Mouse (Mus musculus): Measurements from ENCODE around the gene Prss53. TPM values are rescaled to one million over a fixed set of nuclear protein-coding genes. Genes with fewer than 3 reads are reported as not detected.

The Prss53 gene
- polyA plus RNA-seq, 1 experiment from 2014 or later: 1.8 TPM

GRCm38 (mm10) chr7:127870136-127870821 is 20.5 kb downstream of the Prss53 start:
- Histone ChIP-seq H3K9ac (ENCODE audit: low read length) (no peak overlapping the region), H3K36me3 (ENCODE audit: control insufficient read depth, insufficient read depth, low read length) (peaks cover 9% of the 10 kb centered on the region; the same call in 1 of the 2 replicates), H3K4me3 (replicated peaks; ENCODE audit: low read length) (no peak overlapping the region), H3K4me1 (ENCODE audit: control insufficient read depth, insufficient read depth, low read length) (peaks cover 13% of the 10 kb centered on the region), H3K4me2 (ENCODE audit: low read depth, low read length) (no peak overlapping the region), H3K9me3 (replicated peaks; ENCODE audit: control insufficient read depth, low read length) (no peaks in the 10 kb centered on the region), H3K27me3 (ENCODE audit: control insufficient read depth, insufficient read depth, low read length) (no peaks in the 10 kb centered on the region), H3K27ac (ENCODE audit: low read length) (no peak overlapping the region)
- no peak for ATAC-seq (ENCODE audit: insufficient read depth, low FRiP score)
- 75% methylated on average over 5 of the region's 5 CpGs for WGBS

- WGBS: 38% methylated on average over 3 of the region's 3 CpGs
- Histone ChIP-seq H3K4me2 (ENCODE audit: low read depth, low read length) (no peak overlapping the region), H3K4me1 (ENCODE audit: control insufficient read depth, insufficient read depth, low read length) (peaks cover 9% of the 10 kb centered on the region), H3K27me3 (ENCODE audit: control insufficient read depth, insufficient read depth, low read length) (no peaks in the 10 kb centered on the region), H3K9ac (ENCODE audit: low read length) (no peak overlapping the region), H3K27ac (ENCODE audit: low read length) (peak overlapping the region; percentile 34; the same call in 1 of the 2 replicates), H3K36me3 (ENCODE audit: control insufficient read depth, insufficient read depth, low read length) (peaks cover 9% of the 10 kb centered on the region; the same call in 1 of the 2 replicates), H3K4me3 (replicated peaks; ENCODE audit: low read length) (no peak overlapping the region), H3K9me3 (replicated peaks; ENCODE audit: control insufficient read depth, low read length) (no peaks in the 10 kb centered on the region)
- peak; percentile 49; the same call in 1 of the 2 replicates for ATAC-seq (ENCODE audit: insufficient read depth, low FRiP score)
These were observed 21.5 kb downstream of the Prss53 start for GRCm38 (mm10) chr7:127869149-127869810.

GRCm38 (mm10) chr7:127867641-127868040 is 23.1 kb downstream of the Prss53 start:
- H3K9me3 ChIP-seq (replicated peaks; ENCODE audit: control insufficient read depth, low read length): no peaks in the 10 kb centered on the region
- peaks cover 5% of the 10 kb centered on the region; the same call in 1 of the 2 replicates for H3K4me1 ChIP-seq (ENCODE audit: control insufficient read depth, insufficient read depth, low read length)
- H3K27me3 ChIP-seq (ENCODE audit: control insufficient read depth, insufficient read depth, low read length): no peaks in the 10 kb centered on the region
- H3K9ac ChIP-seq (ENCODE audit: low read length): no peak overlapping the region
- no peak overlapping the region for H3K4me2 ChIP-seq (ENCODE audit: low read depth, low read length)
- peaks cover 9% of the 10 kb centered on the region; the same call in 1 of the 2 replicates for H3K36me3 ChIP-seq (ENCODE audit: control insufficient read depth, insufficient read depth, low read length)
- WGBS: 93% methylated on average over 18 of the region's 18 CpGs
- no peak overlapping the region for H3K4me3 ChIP-seq (replicated peaks; ENCODE audit: low read length)
- no peak for ATAC-seq (ENCODE audit: insufficient read depth, low FRiP score)
- H3K27ac ChIP-seq (ENCODE audit: low read length): no peak overlapping the region

- Histone ChIP-seq H3K9me3 (replicated peaks; ENCODE audit: control insufficient read depth, low read length) (no peaks in the 10 kb centered on the region), H3K36me3 (ENCODE audit: control insufficient read depth, insufficient read depth, low read length) (peaks cover 9% of the 10 kb centered on the region; the same call in 1 of the 2 replicates), H3K9ac (ENCODE audit: low read length) (no peak overlapping the region), H3K4me2 (ENCODE audit: low read depth, low read length) (no peak overlapping the region), H3K27me3 (ENCODE audit: control insufficient read depth, insufficient read depth, low read length) (no peaks in the 10 kb centered on the region), H3K27ac (ENCODE audit: low read length) (no peak overlapping the region), H3K4me3 (replicated peaks; ENCODE audit: low read length) (no peak overlapping the region), H3K4me1 (ENCODE audit: control insufficient read depth, insufficient read depth, low read length) (peaks cover 5% of the 10 kb centered on the region; the same call in 1 of the 2 replicates)
- WGBS: 92% methylated on average over 12 of the region's 12 CpGs
- ATAC-seq (ENCODE audit: insufficient read depth, low FRiP score): no peak
These were observed 24.3 kb downstream of the Prss53 start for GRCm38 (mm10) chr7:127866434-127866833.

- H3K4me3 ChIP-seq (replicated peaks; ENCODE audit: low read length): no peak overlapping the region
- no peak overlapping the region for H3K27ac ChIP-seq (ENCODE audit: low read length)
- H3K9me3 ChIP-seq (replicated peaks; ENCODE audit: control insufficient read depth, low read length): no peaks in the 10 kb centered on the region
- no peaks in the 10 kb centered on the region for H3K36me3 ChIP-seq (ENCODE audit: control insufficient read depth, insufficient read depth, low read length)
- no peaks in the 10 kb centered on the region for H3K4me1 ChIP-seq (ENCODE audit: control insufficient read depth, insufficient read depth, low read length)
- H3K9ac ChIP-seq (ENCODE audit: low read length): no peak overlapping the region
- WGBS: 83% methylated on average over 6 of the region's 6 CpGs
- no peak for ATAC-seq (ENCODE audit: insufficient read depth, low FRiP score)
- no peak overlapping the region for H3K4me2 ChIP-seq (ENCODE audit: low read depth, low read length)
- H3K27me3 ChIP-seq (ENCODE audit: control insufficient read depth, insufficient read depth, low read length): no peaks in the 10 kb centered on the region
These were observed 32.5 kb downstream of the Prss53 start for GRCm38 (mm10) chr7:127858258-127858657.

- no peaks in the 10 kb centered on the region for H3K9me3 ChIP-seq (replicated peaks; ENCODE audit: control insufficient read depth, low read length)
- no peak overlapping the region for H3K27ac ChIP-seq (ENCODE audit: low read length)
- no peak overlapping the region for H3K4me2 ChIP-seq (ENCODE audit: low read depth, low read length)
- no peaks in the 10 kb centered on the region for H3K36me3 ChIP-seq (ENCODE audit: control insufficient read depth, insufficient read depth, low read length)
- ATAC-seq (ENCODE audit: insufficient read depth, low FRiP score): no peak; the same call in 1 of the 2 replicates
- H3K9ac ChIP-seq (ENCODE audit: low read length): no peak overlapping the region
- H3K27me3 ChIP-seq (ENCODE audit: control insufficient read depth, insufficient read depth, low read length): no peaks in the 10 kb centered on the region
- H3K4me1 ChIP-seq (ENCODE audit: control insufficient read depth, insufficient read depth, low read length): no peaks in the 10 kb centered on the region
- WGBS: 50% methylated on average over 5 of the region's 5 CpGs
- H3K4me3 ChIP-seq (replicated peaks; ENCODE audit: low read length): no peak overlapping the region
These were observed 39.9 kb downstream of the Prss53 start for GRCm38 (mm10) chr7:127850906-127851305.

- H3K36me3 ChIP-seq (ENCODE audit: control insufficient read depth, insufficient read depth, low read length): no peaks in the 10 kb centered on the region
- H3K27me3 ChIP-seq (ENCODE audit: control insufficient read depth, insufficient read depth, low read length): no peaks in the 10 kb centered on the region
- no peak overlapping the region for H3K9ac ChIP-seq (ENCODE audit: low read length)
- no peak overlapping the region for H3K4me2 ChIP-seq (ENCODE audit: low read depth, low read length)
- H3K4me3 ChIP-seq (replicated peaks; ENCODE audit: low read length): no peak overlapping the region
- 69% methylated on average over 6 of the region's 6 CpGs for WGBS
- no peak overlapping the region for H3K27ac ChIP-seq (ENCODE audit: low read length)
- peak; percentile 10; the same call in 1 of the 2 replicates for ATAC-seq (ENCODE audit: insufficient read depth, low FRiP score)
- no peaks in the 10 kb centered on the region for H3K4me1 ChIP-seq (ENCODE audit: control insufficient read depth, insufficient read depth, low read length)
- H3K9me3 ChIP-seq (replicated peaks; ENCODE audit: control insufficient read depth, low read length): no peaks in the 10 kb centered on the region
These were observed 40.5 kb downstream of the Prss53 start for GRCm38 (mm10) chr7:127849973-127850875.

GRCm38 (mm10) chr7:127842001-127842718 is 48.6 kb downstream of the Prss53 start:
- Histone ChIP-seq H3K9ac (ENCODE audit: low read length) (peak overlapping the region; percentile 89), H3K9me3 (replicated peaks; ENCODE audit: control insufficient read depth, low read length) (no peaks in the 10 kb centered on the region), H3K27ac (ENCODE audit: low read length) (peak overlapping the region; percentile 95), H3K4me3 (replicated peaks; ENCODE audit: low read length) (peak overlapping the region; percentile 93), H3K4me2 (ENCODE audit: low read depth, low read length) (peak overlapping the region; percentile 93), H3K4me1 (ENCODE audit: control insufficient read depth, insufficient read depth, low read length) (0 out of 2 replicates have a peak, but pooled peaks cover 3% of the 10 kb centered on the region), H3K36me3 (ENCODE audit: control insufficient read depth, insufficient read depth, low read length) (no peaks in the 10 kb centered on the region; the same call in 1 of the 2 replicates), H3K27me3 (ENCODE audit: control insufficient read depth, insufficient read depth, low read length) (no peaks in the 10 kb centered on the region)
- peak; percentile 71 for ATAC-seq (ENCODE audit: insufficient read depth, low FRiP score)
- under 1% methylated on average over 40 of the region's 40 CpGs for WGBS

Measured in stomach, embryonic 16.5 days (tissue).